Mouse (Mus musculus): ENCODE results near the gene Insm2.

DNA sequence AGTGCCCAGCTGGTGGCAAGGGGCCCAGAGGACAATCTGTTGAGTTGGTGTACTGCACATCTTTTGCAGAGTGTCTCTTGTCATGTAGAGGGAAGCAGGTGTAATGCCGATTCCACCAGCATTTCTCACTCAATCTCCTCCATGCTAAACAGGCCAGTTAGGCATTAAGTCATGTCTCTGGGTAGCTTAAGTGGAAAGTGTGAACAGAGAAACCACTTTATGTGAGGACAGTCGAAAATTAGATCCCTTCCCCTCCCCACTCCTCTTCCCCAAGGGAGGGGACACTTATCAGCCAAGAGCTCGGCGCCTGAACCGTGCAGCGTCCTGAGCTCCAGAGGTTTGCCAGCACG is 715 bp upstream of the Insm2 start:
- no peak for TF ChIP-seq CTCF (IDR thresholded peaks at IDR 0.05; ENCODE audit: borderline replicate concordance, extremely low read depth, insufficient read depth, insufficient read length)
- TF ChIP-seq POLR2A (IDR thresholded peaks at IDR 0.05; ENCODE audit: borderline replicate concordance, extremely low read depth, insufficient read depth, insufficient read length, poor library complexity, severe bottlenecking): no peak

Measured in brain, embryonic 14.5 days (tissue).